Mouse (Mus musculus) heart, embryonic 14.5 days (tissue): ENCODE measurements around the gene Zfp644. TPM values are rescaled to one million over a fixed set of nuclear protein-coding genes. Genes with fewer than 3 reads are reported as not detected.
A peak's percentile ranks its signal among the peaks of the same experiment; 100 is the strongest.
"Not testable (repeated sequence)": the region's sequence is repeated elsewhere in the genome, so short reads cannot be mapped to it uniquely, and the experiment has no call there.

Experiments
- ATAC-seq: fragments of 200-750 bp; cut with Nextera tagmentation; 2 replicates; pipeline ENCODE4 v1.8.0; 2017; ENCODE audit warnings: low read depth, moderate TSS enrichment; ENCODE audit not compliant: insufficient number of reproducible peaks, insufficient read depth, low FRiP score
- H3K27ac ChIP-seq, 2 experiments: fragments of 200-500 bp in 1 of 2; fragments of 300-500 bp in 1 of 2; sonication (generic) in 1 of 2; replicated peaks in 1 of 2; 2 replicates each; pipeline ENCODE4 v1.5.1; 2012 to 2014; ENCODE audit warnings: low read depth in 2 of 2, low read length in 2 of 2, control low read depth in 1 of 2, mild to moderate bottlenecking in 1 of 2, mixed read lengths in 1 of 2; ENCODE audit not compliant: control insufficient read depth in 1 of 2, insufficient read depth in 1 of 2
- H3K27me3 ChIP-seq: fragments of 300-500 bp; sonication (generic); 2 replicates; pipeline ENCODE4 v1.6.1; 2014; ENCODE audit warnings: mild to moderate bottlenecking, low read length, control low read depth; ENCODE audit not compliant: control insufficient read depth, insufficient read depth
- H3K36me3 ChIP-seq: fragments of 300-500 bp; sonication (generic); 2 replicates; pipeline ENCODE4 v1.6.1; 2014; ENCODE audit warnings: mild to moderate bottlenecking, control low read depth, low read length, mixed read lengths; ENCODE audit not compliant: control insufficient read depth, insufficient read depth
- H3K4me1 ChIP-seq, 2 experiments: fragments of 200-500 bp in 1 of 2; fragments of 300-500 bp in 1 of 2; sonication (generic) in 1 of 2; 2 replicates each; pipeline ENCODE4 v1.6.1; 2012 to 2014; ENCODE audit warnings: low read length in 2 of 2, control low read depth in 1 of 2, mixed read lengths in 1 of 2; ENCODE audit not compliant: control insufficient read depth in 2 of 2, insufficient read depth in 2 of 2
- H3K4me2 ChIP-seq: fragments of 300-500 bp; sonication (generic); 2 replicates; pipeline ENCODE4 v1.6.1; 2014; ENCODE audit warnings: mild to moderate bottlenecking, low read length
- H3K4me3 ChIP-seq, 2 experiments: fragments of 200-500 bp in 1 of 2; fragments of 300-500 bp in 1 of 2; sonication (generic) in 1 of 2; 2 replicates each; pipeline ENCODE4 v1.5.1; 2012 to 2014; ENCODE audit warnings: low read length in 2 of 2, mild to moderate bottlenecking in 2 of 2, control low read depth in 1 of 2, low read depth in 1 of 2, moderate library complexity in 1 of 2; ENCODE audit not compliant: control insufficient read depth in 1 of 2, insufficient read depth in 1 of 2
- H3K9ac ChIP-seq: fragments of 300-500 bp; sonication (generic); 2 replicates; pipeline ENCODE4 v1.6.1; 2014; ENCODE audit warnings: mild to moderate bottlenecking, low read length
- H3K9me3 ChIP-seq: fragments of 300-500 bp; sonication (generic); 2 replicates; pipeline ENCODE4 v1.6.1; 2016; ENCODE audit warnings: low read length, control low read depth; ENCODE audit not compliant: control insufficient read depth
- WGBS: fragments of 180-500 bp; shearing (Covaris S2); extraction: QIAGEN DNeasy Blood & Tissue Kit; methylation state at CpG from one replicate; pipeline ENCODE4 v1.1.7; 2014; 5-methylcytosine and 5-hydroxymethylcytosine counted together
- polyA plus RNA-seq: library from polyadenylated mRNA; unstranded; fragments of >200 nt; fragmentation: Nextera tagmentation; extraction: Ambion mirVana; gene quantifications from 2 replicates; pipeline ENCODE4 v1.2.1, GENCODE M21; 2014

The Zfp644 gene
- polyA plus RNA-seq, 1 experiment from 2014 or later, result 74.3 TPM

GRCm38 (mm10) chr5:106693034-106693433 lies 4.1 kb downstream of the Zfp644 start:
- WGBS, result 84% methylated on average over 4 of the region's 4 CpGs
- no peak for ATAC-seq
- Histone ChIP-seq H3K27me3 (no peaks in the 10 kb centered on the region), H3K4me1 (peaks cover 6 to 32% of the 10 kb centered on the region in 2 experiments), H3K9ac (no peak overlapping the region), H3K36me3 (peaks cover 16% of the 10 kb centered on the region), H3K27ac (no peak overlapping the region), H3K4me3 (no peak overlapping the region), H3K4me2 (no peak overlapping the region), H3K9me3 (no peaks in the 10 kb centered on the region)

GRCm38 (mm10) chr5:106680636-106681458 lies 16.2 kb downstream of the Zfp644 start:
- H3K4me3 ChIP-seq, result no peak overlapping the region
- no peak for ATAC-seq
- no peak overlapping the region for H3K4me2 ChIP-seq
- H3K9me3 ChIP-seq, result no peaks in the 10 kb centered on the region
- no peaks in the 10 kb centered on the region for H3K27me3 ChIP-seq
- H3K9ac ChIP-seq, result no peak overlapping the region
- H3K27ac ChIP-seq, result no peak overlapping the region
- WGBS, result 88% methylated on average over 6 of the region's 6 CpGs
- H3K36me3 ChIP-seq, result peaks cover 8% of the 10 kb centered on the region; the same call in 1 of the 2 replicates
- peaks cover 0 to 5% of the 10 kb centered on the region in 2 experiments; a peak in 2 of 4 replicates for H3K4me1 ChIP-seq

GRCm38 (mm10) chr5:106679659-106680058 lies 17.4 kb downstream of the Zfp644 start:
- Histone ChIP-seq H3K36me3 (peaks cover 8% of the 10 kb centered on the region; the same call in 1 of the 2 replicates), H3K4me3 (no peak overlapping the region), H3K27ac (no peak overlapping the region), H3K9ac (no peak overlapping the region), H3K27me3 (no peaks in the 10 kb centered on the region), H3K4me2 (no peak overlapping the region), H3K4me1 (peaks cover 0 to 5% of the 10 kb centered on the region in 2 experiments; a peak in 2 of 4 replicates), H3K9me3 (no peaks in the 10 kb centered on the region)
- no peak for ATAC-seq
- WGBS, result 80% methylated on average over 1 of the region's 1 CpGs

GRCm38 (mm10) chr5:106678823-106679222 lies 18.3 kb downstream of the Zfp644 start:
- H3K27me3 ChIP-seq, H3K4me3 ChIP-seq, H3K36me3 ChIP-seq, H3K4me2 ChIP-seq, ATAC-seq, H3K27ac ChIP-seq, H3K9me3 ChIP-seq, H3K9ac ChIP-seq: not testable (repeated sequence)
- H3K4me1 ChIP-seq, result peaks cover 1 to 12% of the 10 kb centered on the region in 2 experiments
- 22% methylated on average over 1 of the region's 1 CpGs for WGBS

- peaks cover 6% of the 10 kb centered on the region; the same call in 1 of the 2 replicates for H3K36me3 ChIP-seq
- WGBS, result 89% methylated on average over 9 of the region's 9 CpGs
- no peak overlapping the region for H3K9ac ChIP-seq
- peaks cover 3 to 17% of the 10 kb centered on the region in 2 experiments for H3K4me1 ChIP-seq
- H3K27ac ChIP-seq, result no peak overlapping the region
- H3K4me2 ChIP-seq, result no peak overlapping the region
- ATAC-seq, result no peak
- no peaks in the 10 kb centered on the region for H3K9me3 ChIP-seq
- no peak overlapping the region for H3K4me3 ChIP-seq
- H3K27me3 ChIP-seq, result no peaks in the 10 kb centered on the region
These were observed 20.3 kb downstream of the Zfp644 start for GRCm38 (mm10) chr5:106676784-106677183.

- H3K4me2 ChIP-seq, result no peak overlapping the region
- H3K9me3 ChIP-seq, result no peaks in the 10 kb centered on the region
- H3K27ac ChIP-seq, result 0 out of 4 replicates have a peak overlapping the region, but pooled peaks of 1 of the 2 experiments have one; percentile 51
- peaks cover 3 to 17% of the 10 kb centered on the region in 2 experiments for H3K4me1 ChIP-seq
- H3K9ac ChIP-seq, result no peak overlapping the region
- ATAC-seq, result no peak
- peaks cover 14% of the 10 kb centered on the region for H3K36me3 ChIP-seq
- no peaks in the 10 kb centered on the region for H3K27me3 ChIP-seq
- no peak overlapping the region for H3K4me3 ChIP-seq
These were observed 24.5 kb downstream of the Zfp644 start for GRCm38 (mm10) chr5:106672597-106672996.

- 62% methylated on average over 3 of the region's 3 CpGs for WGBS
- H3K36me3 ChIP-seq, result peaks cover 14% of the 10 kb centered on the region
- H3K27ac ChIP-seq, result peak overlapping the region in 1 of 2 experiments; percentile 51; a peak in 2 of 4 replicates
- H3K9me3 ChIP-seq, result no peaks in the 10 kb centered on the region
- ATAC-seq, result no peak
- no peak overlapping the region for H3K4me3 ChIP-seq
- H3K4me2 ChIP-seq, result no peak overlapping the region
- H3K9ac ChIP-seq, result no peak overlapping the region
- peaks cover 3 to 17% of the 10 kb centered on the region in 2 experiments for H3K4me1 ChIP-seq
- no peaks in the 10 kb centered on the region for H3K27me3 ChIP-seq
These were observed 25.2 kb downstream of the Zfp644 start for GRCm38 (mm10) chr5:106671893-106672292.
